Mouse (Mus musculus) macrophage (primary cell): ENCODE data around the gene Extl1. TPM values are rescaled to one million over a fixed set of nuclear protein-coding genes. Genes with fewer than 3 reads are reported as not detected.

Source experiments
- H3K27ac ChIP-seq: fragments of 350-480 bp; formaldehyde crosslinking; 2 replicates; pipeline ENCODE4 v1.9.0; 2021
- H3K36me3 ChIP-seq: fragments of 350-480 bp; formaldehyde crosslinking; 2 replicates; pipeline ENCODE4 v1.9.0; 2021; ENCODE audit errors: inconsistent target
- H3K4me3 ChIP-seq: fragments of 350-480 bp; formaldehyde crosslinking; 2 replicates; pipeline ENCODE4 v1.9.0; 2021; ENCODE audit errors: inconsistent target
- H3K79me2 ChIP-seq: fragments of 350-480 bp; formaldehyde crosslinking; 2 replicates; pipeline ENCODE4 v1.9.0; 2021; ENCODE audit errors: inconsistent target
- WGBS: methylation state at CpG from one replicate; pipeline ENCODE4 v1.1.7; 2026; ENCODE audit warnings: inconsistent platforms; ENCODE audit not compliant: missing documents; 5-methylcytosine and 5-hydroxymethylcytosine counted together
- polyA plus RNA-seq: library from polyadenylated mRNA; stranded (reverse); fragments of 250-400 nt; gene quantifications from 3 replicates; pipeline ENCODE4 v1.2.4, GENCODE M21; 2018; ENCODE audit warnings: inconsistent platforms

Extl1 gene
- polyA plus RNA-seq, 1 experiment from 2014 or later, result 0.03 TPM

DNA sequence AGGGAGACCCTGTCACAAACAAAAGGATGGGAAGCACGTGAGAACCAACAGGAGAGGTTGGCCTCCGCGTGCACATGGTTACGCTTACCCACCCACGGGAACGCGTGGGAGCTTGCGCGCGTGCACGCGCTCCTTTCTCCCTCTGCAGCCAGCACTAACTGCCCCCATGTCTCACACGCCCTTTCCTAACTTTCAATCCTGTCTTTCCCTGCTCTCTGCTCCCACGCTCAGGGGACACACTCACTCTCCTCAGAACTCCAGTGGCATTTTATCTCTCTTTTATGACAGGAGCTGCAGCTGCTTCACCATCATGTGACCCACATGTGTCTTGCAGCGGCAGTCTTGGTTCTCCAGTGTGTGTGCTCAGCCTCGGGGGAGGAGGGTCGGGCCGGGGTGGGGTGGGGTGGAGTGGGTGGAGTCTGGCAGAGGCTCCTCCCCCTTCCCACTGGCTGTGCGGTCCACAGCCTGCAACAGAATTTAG lies 17.6 kb upstream of the Extl1 start:
- Histone ChIP-seq H3K27ac (peak overlapping the region; percentile 51), H3K4me3 (peak overlapping the region; percentile 31), H3K36me3 (no peaks in the 10 kb centered on the region), H3K79me2 (no peaks in the 10 kb centered on the region)
- WGBS, result 4% methylated on average over 18 of the region's 19 CpGs

DNA sequence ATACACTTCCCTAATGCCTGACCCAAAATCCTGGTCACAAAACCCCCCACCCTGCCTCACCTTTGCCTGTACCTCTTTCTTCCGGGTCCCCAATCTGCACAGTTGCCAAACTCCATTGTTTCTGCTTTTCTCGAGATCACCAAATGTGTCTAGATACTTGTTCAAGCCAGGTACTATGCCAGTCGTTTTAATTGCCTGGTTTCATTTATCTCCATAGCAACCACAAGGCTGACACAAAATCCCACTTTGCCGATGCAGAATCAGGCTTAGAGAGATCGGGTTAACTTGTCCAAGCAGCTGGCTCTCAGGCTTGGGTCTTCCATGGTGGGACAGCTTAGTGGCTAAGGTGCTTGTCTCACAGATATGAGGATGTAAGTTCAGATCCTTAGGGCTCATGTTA lies 16.6 kb upstream of the Extl1 start:
- Histone ChIP-seq H3K79me2 (no peaks in the 10 kb centered on the region), H3K27ac (no peak overlapping the region), H3K4me3 (no peak overlapping the region), H3K36me3 (no peaks in the 10 kb centered on the region)
- WGBS, result 54% methylated on average over 5 of the region's 5 CpGs

DNA sequence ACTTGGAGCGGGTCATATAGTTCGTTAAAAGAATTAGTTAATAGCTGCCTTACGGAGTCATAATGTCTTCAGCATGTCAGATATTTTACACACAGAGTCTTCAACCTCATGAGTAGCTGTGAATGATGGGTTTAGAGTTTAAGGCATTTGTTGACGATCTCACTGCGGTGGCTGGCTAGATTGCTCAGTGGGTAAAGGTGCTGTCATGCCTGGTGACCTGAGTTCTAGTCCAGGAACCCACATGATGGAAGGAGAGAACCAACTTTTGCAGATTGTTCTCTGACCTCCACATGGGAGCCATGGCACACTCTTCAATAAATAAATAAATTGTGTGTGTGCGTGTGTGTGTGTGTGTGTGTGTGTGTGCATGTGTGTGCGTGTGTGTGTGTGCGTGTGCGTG lies 14.1 kb upstream of the Extl1 start:
- Histone ChIP-seq H3K4me3 (no peak overlapping the region), H3K27ac (no peak overlapping the region)

DNA sequence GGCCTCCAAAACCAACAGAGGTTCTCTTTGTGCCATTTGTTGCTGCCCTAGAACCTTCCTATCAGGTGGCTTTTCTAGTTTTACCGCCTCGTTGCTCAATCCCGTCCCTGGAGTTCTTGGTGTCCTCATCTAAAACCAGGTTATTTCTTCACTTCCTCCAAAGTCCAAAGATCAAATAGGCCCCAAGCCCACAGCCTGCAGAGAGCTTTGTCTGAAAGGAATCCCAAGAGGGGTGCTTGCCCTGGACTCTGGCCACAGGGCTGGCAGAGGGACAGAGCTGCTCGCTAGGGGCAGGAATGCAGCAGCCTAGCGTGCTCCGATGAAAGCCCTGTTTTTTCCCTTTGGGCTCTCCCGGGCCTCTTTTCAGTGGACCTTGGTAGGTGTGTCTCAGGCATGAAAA lies 13.5 kb upstream of the Extl1 start:
- H3K36me3 ChIP-seq, result no peaks in the 10 kb centered on the region
- peak overlapping the region; percentile 25; the same call in 1 of the 2 replicates for H3K27ac ChIP-seq
- H3K4me3 ChIP-seq, result peak overlapping the region; percentile 73; the same call in 1 of the 2 replicates
- H3K79me2 ChIP-seq, result no peaks in the 10 kb centered on the region
- 24% methylated on average over 7 of the region's 7 CpGs for WGBS

More for the DNA sequence above, 14.1 kb upstream of the Extl1 start:
- H3K36me3 ChIP-seq, result no peaks in the 10 kb centered on the region
- H3K79me2 ChIP-seq, result no peaks in the 10 kb centered on the region
- 87% methylated on average over 5 of the region's 9 CpGs for WGBS

DNA sequence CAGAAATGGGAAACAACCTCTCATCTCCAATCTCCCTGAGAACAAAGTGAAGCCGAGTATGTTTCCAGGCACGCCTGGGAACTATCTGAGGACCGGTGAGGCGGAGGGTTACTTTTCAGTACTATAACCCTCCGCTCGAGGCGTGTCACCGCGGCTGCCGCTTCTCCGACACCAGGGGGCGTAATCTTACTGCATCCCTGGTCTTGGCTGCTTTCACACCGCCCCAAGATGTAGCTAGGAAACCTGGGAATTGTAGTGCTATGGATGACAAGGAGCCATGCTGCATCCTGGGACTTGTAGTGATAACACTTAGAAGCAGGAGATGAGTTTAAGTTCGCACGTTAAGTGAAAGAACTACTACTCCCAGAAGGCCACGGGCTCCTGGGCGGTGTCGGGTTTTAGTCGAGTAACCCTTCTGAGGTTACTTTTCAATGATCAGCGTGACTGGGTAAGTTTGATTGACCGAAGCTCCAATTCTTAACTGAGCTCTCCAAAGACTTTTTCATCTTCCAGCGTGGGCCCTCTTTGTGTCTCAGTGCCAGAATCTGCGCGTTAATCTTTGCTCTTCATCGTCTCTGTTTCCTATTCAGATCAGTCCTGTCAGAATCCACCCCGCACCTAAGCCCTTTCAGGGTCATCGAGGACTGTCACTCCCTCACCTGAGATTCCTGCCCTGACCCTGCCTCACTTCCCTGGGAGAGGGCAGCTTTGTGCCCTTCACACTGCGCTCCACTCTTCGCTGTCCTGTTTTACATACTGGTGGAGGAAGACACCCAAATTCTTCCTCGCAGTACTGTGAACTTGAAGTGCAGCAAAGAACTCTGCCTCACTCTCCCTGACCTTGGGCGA lies 12.6 kb upstream of the Extl1 start, which contains the start of gene Pafah2:
Pafah2 (plus strand) TSS at position 344 of the 849 bp plus-strand sequence.
- Histone ChIP-seq H3K36me3 (no peaks in the 10 kb centered on the region), H3K4me3 (peak within 1 kb of the TSS; percentile 73), H3K79me2 (no peaks in the 10 kb centered on the region), H3K27ac (peak within 1 kb of the TSS; percentile 64)
- 2% methylated on average over 30 of the region's 31 CpGs for WGBS

DNA sequence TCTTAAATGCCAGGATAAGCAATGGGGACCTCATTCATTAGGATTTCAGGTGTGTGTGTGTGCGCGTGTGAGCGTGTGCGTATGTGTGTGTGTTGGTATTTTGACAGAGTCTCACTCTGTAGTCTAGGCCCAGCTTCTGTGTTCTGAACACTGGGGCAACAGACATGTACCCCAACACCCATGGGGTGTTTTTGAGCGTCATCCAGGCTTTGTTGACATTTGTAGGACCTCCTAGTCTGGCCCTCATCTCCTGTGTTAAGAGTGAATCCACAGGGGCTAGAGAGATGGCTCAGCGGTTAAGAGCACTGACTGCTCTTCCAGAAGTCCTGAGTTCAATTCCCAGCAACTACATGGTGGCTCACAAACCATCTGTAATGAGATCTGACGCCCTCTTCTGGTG lies 11.5 kb upstream of the Extl1 start:
- Histone ChIP-seq H3K4me3 (no peak overlapping the region), H3K79me2 (no peaks in the 10 kb centered on the region), H3K36me3 (no peaks in the 10 kb centered on the region), H3K27ac (no peak overlapping the region)
- 97% methylated on average over 3 of the region's 7 CpGs for WGBS

DNA sequence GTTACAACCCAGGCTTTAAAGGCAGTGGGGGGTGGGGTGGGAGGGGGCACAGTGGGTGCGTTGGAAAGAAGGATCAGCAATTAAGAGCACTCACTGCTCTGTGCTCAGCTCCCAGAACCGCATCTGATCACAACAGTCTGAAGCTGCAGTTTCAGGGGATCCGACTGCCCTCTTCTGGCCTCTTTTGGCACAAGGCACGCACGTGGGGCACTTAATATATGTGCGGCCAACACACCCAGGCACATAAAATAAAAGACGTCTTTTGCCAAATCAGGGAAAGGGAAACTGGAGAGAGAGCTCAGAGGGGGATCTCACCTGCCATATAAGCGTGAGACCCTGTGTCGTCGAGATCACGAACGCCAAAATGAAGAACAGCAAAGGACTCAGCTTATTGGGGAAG lies 9.4 kb upstream of the Extl1 start:
- Histone ChIP-seq H3K36me3 (no peaks in the 10 kb centered on the region), H3K4me3 (no peak overlapping the region), H3K27ac (no peak overlapping the region), H3K79me2 (no peaks in the 10 kb centered on the region)
- 38% methylated on average over 12 of the region's 12 CpGs for whole genome bisulfite sequencing

DNA sequence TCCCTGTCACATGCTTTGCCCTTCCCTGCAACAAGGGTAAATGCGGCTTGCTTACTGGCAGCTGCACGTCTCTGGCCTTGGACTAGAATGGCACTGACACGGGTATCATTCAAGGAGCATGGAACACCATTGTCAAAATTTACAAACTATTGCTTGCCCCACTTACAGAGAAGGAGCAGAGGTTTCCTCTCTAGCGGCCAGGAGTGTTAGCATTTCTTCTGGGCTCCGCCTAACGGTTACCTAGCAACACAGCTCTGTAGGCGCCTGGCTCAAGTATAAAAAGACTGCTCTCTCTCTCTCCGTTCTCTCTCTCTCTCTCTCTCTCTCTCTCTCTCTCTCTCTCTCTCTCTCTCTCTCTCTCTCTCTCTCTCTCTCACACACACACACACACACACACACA lies 8.9 kb upstream of the Extl1 start:
- H3K27ac ChIP-seq, result no peak overlapping the region
- no peaks in the 10 kb centered on the region for H3K36me3 ChIP-seq
- H3K4me3 ChIP-seq, result no peak overlapping the region
- no peaks in the 10 kb centered on the region for H3K79me2 ChIP-seq
- WGBS, result 28% methylated on average over 7 of the region's 8 CpGs

DNA sequence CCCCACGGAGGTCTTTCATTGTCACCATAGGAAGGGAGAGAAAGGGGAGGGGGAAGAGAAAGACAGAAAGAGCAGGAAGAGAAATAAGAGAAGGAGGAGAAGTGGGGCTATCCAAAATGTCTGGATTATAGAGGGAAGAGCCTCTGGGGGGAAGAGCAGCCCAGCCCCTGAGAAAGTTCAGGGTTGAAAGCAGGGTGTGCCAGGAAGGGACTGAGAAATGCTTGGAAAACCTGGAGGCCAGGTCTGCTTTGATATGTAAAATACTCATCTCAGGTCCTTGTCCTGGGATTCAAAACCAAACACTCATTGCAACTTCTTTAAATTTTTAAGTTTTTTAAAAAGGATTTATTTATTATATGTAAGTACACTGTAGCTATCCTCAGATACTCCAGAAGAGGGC lies 8.0 kb upstream of the Extl1 start:
- WGBS, result 100% methylated on average over 1 of the region's 1 CpGs
- Histone ChIP-seq H3K4me3 (no peak overlapping the region), H3K79me2 (no peaks in the 10 kb centered on the region), H3K27ac (no peak overlapping the region), H3K36me3 (no peaks in the 10 kb centered on the region)

DNA sequence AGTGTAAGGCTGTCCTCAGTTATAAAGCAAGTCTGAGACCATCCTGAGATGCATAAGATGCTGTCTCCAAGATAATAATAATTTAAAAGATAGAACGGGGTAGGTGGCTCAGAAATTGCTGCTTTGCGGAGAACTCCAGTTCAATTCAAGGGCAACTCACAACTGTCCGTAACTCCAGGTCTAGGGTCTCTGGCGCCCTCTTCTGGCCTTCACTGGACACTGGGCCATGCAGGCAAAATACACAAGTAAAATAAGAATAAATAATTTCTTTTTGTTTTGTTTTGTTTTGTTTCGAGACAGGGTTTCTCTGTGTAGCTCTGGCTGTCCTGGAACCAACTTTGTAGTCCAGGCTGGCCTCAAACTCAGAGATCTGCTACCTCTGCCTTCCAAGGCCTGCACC lies 4.7 kb upstream of the Extl1 start:
- WGBS, result 14% methylated on average over 5 of the region's 5 CpGs
- no peak overlapping the region for H3K27ac ChIP-seq
- no peak overlapping the region for H3K4me3 ChIP-seq
- no peaks in the 10 kb centered on the region for H3K36me3 ChIP-seq
- H3K79me2 ChIP-seq, result no peaks in the 10 kb centered on the region

DNA sequence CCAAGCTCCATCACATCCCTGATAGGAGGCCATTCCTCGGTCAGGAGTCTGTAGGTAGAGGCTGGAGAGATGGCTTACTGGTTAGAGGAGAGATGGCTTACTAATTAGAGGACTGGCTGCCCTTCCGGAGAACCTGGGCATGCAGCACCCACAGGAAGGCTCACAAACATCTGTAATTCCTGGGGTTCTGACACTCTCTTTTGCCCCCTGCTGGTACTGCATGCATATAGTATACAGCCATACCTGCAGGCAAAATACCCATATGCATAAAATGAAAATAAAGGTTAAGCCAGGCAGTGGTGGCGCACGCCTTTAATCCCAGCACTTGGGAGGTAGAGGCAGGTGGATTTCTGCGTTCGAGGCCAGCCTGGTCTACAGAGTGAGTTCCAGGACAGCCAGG lies 3.6 kb upstream of the Extl1 start:
- 60% methylated on average over 6 of the region's 6 CpGs for WGBS
- Histone ChIP-seq H3K4me3 (no peak overlapping the region), H3K79me2 (no peaks in the 10 kb centered on the region), H3K36me3 (no peaks in the 10 kb centered on the region), H3K27ac (no peak overlapping the region)

DNA sequence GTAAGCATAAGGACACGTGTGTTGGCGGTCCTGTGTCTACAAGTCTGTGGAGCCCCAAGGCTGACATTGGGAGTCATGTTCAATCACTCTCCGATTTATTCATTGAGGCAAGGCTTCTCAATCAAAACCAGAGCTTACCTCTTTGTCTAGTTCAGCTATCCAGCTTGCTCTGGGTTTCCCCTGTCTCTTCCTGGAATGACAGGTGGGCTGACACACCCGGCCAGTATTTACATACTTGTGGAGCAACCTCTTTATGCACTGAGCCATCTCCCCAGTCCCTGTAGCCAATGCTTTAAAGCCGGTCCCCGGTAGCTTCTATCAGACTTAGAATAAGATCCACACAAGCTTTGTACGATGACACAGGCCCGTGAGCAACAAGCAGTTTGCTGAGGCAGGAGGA lies 4.1 kb downstream of the Extl1 start:
- no peaks in the 10 kb centered on the region for H3K79me2 ChIP-seq
- no peak overlapping the region for H3K4me3 ChIP-seq
- H3K27ac ChIP-seq, result no peak overlapping the region
- WGBS, result 96% methylated on average over 8 of the region's 8 CpGs
- H3K36me3 ChIP-seq, result no peaks in the 10 kb centered on the region

DNA sequence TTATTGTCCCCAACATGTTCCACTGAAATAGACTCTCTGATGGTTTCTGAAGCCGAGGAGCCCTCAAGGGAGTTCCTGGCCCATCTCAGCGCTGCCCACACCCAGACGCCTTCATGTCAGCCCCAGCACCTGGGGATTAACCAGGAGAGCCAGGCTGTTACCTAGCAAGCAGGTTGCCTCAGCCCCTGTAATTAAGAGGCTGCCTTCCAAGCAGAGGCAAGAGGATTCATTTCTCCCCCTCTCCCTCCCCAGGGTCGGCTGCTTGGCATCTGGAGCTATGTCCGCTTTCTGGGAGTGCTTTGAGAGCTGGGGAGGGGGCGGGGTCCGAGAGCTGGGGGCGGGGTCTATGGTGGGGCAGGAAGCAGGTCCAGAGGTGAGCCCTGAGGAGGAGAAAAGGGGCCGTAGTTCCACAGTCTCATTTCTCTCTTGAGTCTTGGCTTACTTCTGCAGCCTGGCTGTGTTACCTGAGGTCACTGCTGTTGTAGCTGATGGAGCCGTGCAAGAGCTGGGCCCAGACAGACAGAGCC lies 5.5 kb downstream of the Extl1 start:
- WGBS, result 66% methylated on average over 8 of the region's 10 CpGs
- Histone ChIP-seq H3K4me3 (no peak overlapping the region), H3K36me3 (no peaks in the 10 kb centered on the region), H3K27ac (no peak overlapping the region), H3K79me2 (no peaks in the 10 kb centered on the region)

DNA sequence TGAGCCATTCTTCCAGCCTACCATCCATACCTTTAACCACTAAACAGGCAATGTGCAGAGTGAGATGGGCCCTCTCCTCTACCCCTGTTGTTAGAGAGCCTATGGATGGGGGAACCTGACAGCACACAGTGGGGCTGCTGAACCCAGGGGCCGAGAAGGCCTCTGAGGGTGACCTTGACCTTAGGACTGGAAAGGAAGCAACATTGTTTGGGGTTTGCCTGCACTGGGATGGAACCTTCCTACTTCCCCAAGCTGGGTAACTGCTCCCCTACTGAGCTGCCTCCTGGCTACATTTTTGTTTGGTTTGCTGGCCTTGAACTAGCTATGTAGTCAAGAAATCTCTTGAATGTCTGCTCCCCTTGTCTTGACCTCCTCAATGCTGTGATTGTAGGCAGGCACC lies 9.3 kb downstream of the Extl1 start:
- Histone ChIP-seq H3K4me3 (no peak overlapping the region), H3K36me3 (no peaks in the 10 kb centered on the region), H3K27ac (no peak overlapping the region), H3K79me2 (no peaks in the 10 kb centered on the region)
- 27% methylated on average over 1 of the region's 1 CpGs for WGBS

DNA sequence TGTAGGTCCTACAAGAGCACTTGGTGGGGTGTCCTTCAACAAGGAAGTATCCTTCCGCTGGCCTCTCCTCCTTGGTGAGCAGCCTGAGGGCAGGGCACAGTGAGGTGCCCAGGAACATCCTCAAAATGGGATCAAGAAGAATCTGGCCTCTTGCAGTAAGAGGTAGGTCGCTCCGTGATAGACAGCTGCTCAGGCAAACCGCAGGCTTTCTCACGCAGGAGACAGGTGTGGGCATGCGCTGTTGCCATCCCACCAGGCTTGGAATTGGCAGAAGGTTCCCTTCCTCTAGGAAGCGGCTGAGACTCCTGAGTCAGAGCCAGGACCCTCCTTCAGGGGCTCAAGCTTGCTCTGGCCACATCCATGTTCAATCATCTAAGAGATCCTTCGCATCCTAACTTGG lies 10.4 kb downstream of the Extl1 start:
- H3K79me2 ChIP-seq, result no peaks in the 10 kb centered on the region
- H3K4me3 ChIP-seq, result no peak overlapping the region
- H3K27ac ChIP-seq, result no peak overlapping the region
- WGBS, result 89% methylated on average over 8 of the region's 8 CpGs
- no peaks in the 10 kb centered on the region for H3K36me3 ChIP-seq
